Mouse (Mus musculus): Measurements from ENCODE around the gene Plpp1.

DNA sequence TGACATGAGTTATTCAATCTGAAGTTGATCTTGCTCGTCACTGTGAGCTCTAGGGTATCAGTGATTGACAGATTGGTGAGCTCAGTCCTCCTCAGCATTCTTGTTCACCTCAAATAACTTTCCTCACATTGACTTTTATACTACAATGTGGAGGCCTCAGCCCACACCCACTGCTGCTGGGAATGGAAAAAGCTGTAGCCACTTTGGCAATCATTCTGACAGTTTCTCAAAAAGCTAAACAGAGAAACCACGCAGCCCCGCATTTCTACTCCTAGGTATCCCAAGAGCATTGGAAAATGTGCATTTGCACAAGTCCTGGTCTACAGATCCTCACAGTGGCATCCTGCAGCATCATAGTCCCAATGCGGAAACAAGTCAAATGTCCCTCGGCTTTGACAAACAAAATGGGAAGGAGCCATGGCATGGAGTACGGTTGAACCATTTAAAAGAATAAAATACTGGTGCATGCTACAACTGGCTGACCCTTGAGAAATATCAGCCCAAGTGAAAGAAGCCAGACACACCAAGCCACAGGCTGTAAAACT lies 42.0 kb upstream of the Plpp1 start:
- TF ChIP-seq ZNF384 (IDR thresholded peaks at IDR 0.05; ENCODE audit: low read depth, low read length) (no peak), HCFC1 (IDR thresholded peaks at IDR 0.05; ENCODE audit: borderline replicate concordance, insufficient read depth, low read length) (no peak), ZC3H11A (IDR thresholded peaks at IDR 0.05; ENCODE audit: borderline replicate concordance, low read depth, low read length) (no peak)

Data from ES-E14 (cell line).